Mouse (Mus musculus) brain, embryonic 14.5 days (tissue): ENCODE measurements around the gene Meltf.

Experiments
- CTCF ChIP-seq: fragments of 200-500 bp; IDR thresholded peaks from 2 replicates; pipeline ENCODE4 v1.5.1; 2012; ENCODE audit warnings: inconsistent platforms, mild to moderate bottlenecking, moderate library complexity, borderline replicate concordance; ENCODE audit not compliant: insufficient read depth, insufficient read length; ENCODE audit errors: extremely low read depth
- POLR2A ChIP-seq: fragments of 200-500 bp; IDR thresholded peaks from 2 replicates; pipeline ENCODE4 v1.6.1; 2012; ENCODE audit warnings: mild to moderate bottlenecking, inconsistent platforms, borderline replicate concordance; ENCODE audit not compliant: poor library complexity, insufficient read depth, insufficient read length, severe bottlenecking; ENCODE audit errors: extremely low read depth

- TF ChIP-seq CTCF (no peak), POLR2A (no peak)
Observed at GRCm38 (mm10) chr16:31944698-31945255, 66.2 kb downstream of the Meltf start.
